Comparison of ENCODE assay signal across 27 mouse cellular contexts in genomic region chr9:45212001-45212400, GRCm38 (mm10). TPM values are rescaled to one million over a fixed set of nuclear protein-coding genes. Genes with fewer than 3 reads are reported as not detected.
DNase-seq lines count a peak whose midpoint lies in the region; ATAC-seq lines count a peak whose summit lies in the region.
"Had no signal": no experiment of that assay in that cellular context is flagged by ENCODE, and none has a peak within 500 bp of the region (broad histone marks: within the 10 kb centered on the region; RNA-seq: fewer than 3 reads in every experiment).

No protein-coding gene starts in this region.

- H3K4me1 ChIP-seq in intestine, embryonic 16.5 days (ENCODE audit: control insufficient read depth, insufficient read depth, low read length): no peaks in the 10 kb centered on the region
- no peaks in the 10 kb centered on the region for H3K4me1 ChIP-seq in intestine, embryonic 15.5 days (replicated peaks)
- no peaks in the 10 kb centered on the region for H3K4me1 ChIP-seq in kidney, embryonic 14.5 days (ENCODE audit: control insufficient read depth, insufficient read depth, low read length)
- no peaks in the 10 kb centered on the region for H3K4me1 ChIP-seq in heart, embryonic 11.5 days (ENCODE audit: control insufficient read depth, insufficient read depth, low read length)
- H3K4me1 ChIP-seq: embryonic facial prominence, embryonic 12.5 days; forebrain, embryonic 15.5 days; heart, embryonic 13.5 days had no signal

- peak; percentile 33; the same call in 1 of the 2 replicates for ATAC-seq in intestine, embryonic 16.5 days
- ATAC-seq in intestine, embryonic 15.5 days: no peak
- ATAC-seq in kidney, embryonic 14.5 days (ENCODE audit: low FRiP score, low TSS enrichment): no peak
- ATAC-seq in heart, embryonic 11.5 days (replicated peaks; ENCODE audit: insufficient number of reproducible peaks, low FRiP score, low TSS enrichment): no peak
- ATAC-seq: forebrain, embryonic 15.5 days; Patski had no signal

- DNase-seq in kidney, adult 9 months: peak; percentile 41
- DNase-seq in kidney, postnatal 36 days: peak; percentile 17 to 33
- DNase-seq in kidney, postnatal 10 days: no peak
- DNase-seq: adrenal gland, postnatal 10 days; adrenal gland, postnatal 36 days; B cell, adult 2 months; cerebellum, adult 18-20 months; cerebellum, adult 9-10 months; cerebellum, postnatal 14 days; gastrocnemius, postnatal 25 days; heart, adult 18-20 months; heart, postnatal 14 days; heart, postnatal 4 days had no signal

- H3K9me3 ChIP-seq in intestine, embryonic 16.5 days (ENCODE audit: control insufficient read depth, low read length): no peaks in the 10 kb centered on the region
- H3K9me3 ChIP-seq in intestine, embryonic 15.5 days: no peaks in the 10 kb centered on the region
- no peaks in the 10 kb centered on the region for H3K9me3 ChIP-seq in kidney, embryonic 14.5 days (ENCODE audit: control insufficient read depth, low read length)
- H3K9me3 ChIP-seq in heart, embryonic 11.5 days (replicated peaks; ENCODE audit: control insufficient read depth, low read length): no peaks in the 10 kb centered on the region
- H3K9me3 ChIP-seq: embryonic facial prominence, embryonic 12.5 days; forebrain, embryonic 12.5 days; forebrain, embryonic 15.5 days; G1E; heart, embryonic 13.5 days had no signal

- H3K9ac ChIP-seq in intestine, embryonic 16.5 days (ENCODE audit: low read depth, low read length): no peak overlapping the region
- no peak overlapping the region for H3K9ac ChIP-seq in intestine, embryonic 15.5 days
- no peak overlapping the region for H3K9ac ChIP-seq in kidney, embryonic 14.5 days (ENCODE audit: low read depth, low read length)
- no peak overlapping the region for H3K9ac ChIP-seq in heart, embryonic 11.5 days (ENCODE audit: low read depth, low read length)
- H3K9ac ChIP-seq: embryonic facial prominence, embryonic 12.5 days; forebrain, embryonic 12.5 days; forebrain, embryonic 15.5 days; heart, embryonic 13.5 days; hindbrain, embryonic 14.5 days had no signal

- no peak overlapping the region for H3K27ac ChIP-seq in intestine, embryonic 16.5 days (ENCODE audit: low read length)
- H3K27ac ChIP-seq in intestine, embryonic 15.5 days: no peak overlapping the region
- H3K27ac ChIP-seq in kidney, embryonic 14.5 days (ENCODE audit: low read depth, low read length): no peak overlapping the region
- H3K27ac ChIP-seq in heart, embryonic 11.5 days (ENCODE audit: low read depth, low read length): no peak overlapping the region
- H3K27ac ChIP-seq: embryonic facial prominence, embryonic 12.5 days; forebrain, embryonic 12.5 days; forebrain, embryonic 15.5 days; heart, embryonic 13.5 days; hindbrain, embryonic 14.5 days had no signal

- WGBS in intestine, embryonic 16.5 days: 64% methylated on average over 6 of the region's 6 CpGs
- WGBS in intestine, embryonic 15.5 days: 68% methylated on average over 6 of the region's 6 CpGs
- WGBS in kidney, embryonic 14.5 days: 36% methylated on average over 6 of the region's 6 CpGs
- WGBS in heart, embryonic 11.5 days (ENCODE audit: insufficient replicate concordance): 78% methylated on average over 6 of the region's 6 CpGs

- no peaks in the 10 kb centered on the region; the same call in 1 of the 2 replicates for H3K27me3 ChIP-seq in intestine, embryonic 16.5 days (replicated peaks; ENCODE audit: control insufficient read depth, insufficient read depth, low read length)
- H3K27me3 ChIP-seq in intestine, embryonic 15.5 days (replicated peaks): no peaks in the 10 kb centered on the region
- no peaks in the 10 kb centered on the region for H3K27me3 ChIP-seq in kidney, embryonic 14.5 days (ENCODE audit: control insufficient read depth, insufficient read depth, low read length)
- H3K27me3 ChIP-seq in heart, embryonic 11.5 days (ENCODE audit: control insufficient read depth, insufficient read depth, low read length): no peaks in the 10 kb centered on the region
- H3K27me3 ChIP-seq: CH12.LX; embryonic facial prominence, embryonic 12.5 days; forebrain, embryonic 15.5 days had no signal

- no peaks in the 10 kb centered on the region for H3K36me3 ChIP-seq in intestine, embryonic 16.5 days (ENCODE audit: control insufficient read depth, insufficient read depth, low read length)
- no peaks in the 10 kb centered on the region for H3K36me3 ChIP-seq in intestine, embryonic 15.5 days
- no peaks in the 10 kb centered on the region for H3K36me3 ChIP-seq in kidney, embryonic 14.5 days (ENCODE audit: control insufficient read depth, insufficient read depth, low read length)
- H3K36me3 ChIP-seq in heart, embryonic 11.5 days (ENCODE audit: control insufficient read depth, insufficient read depth, low read length): no peaks in the 10 kb centered on the region
- H3K36me3 ChIP-seq: embryonic facial prominence, embryonic 12.5 days; forebrain, embryonic 12.5 days; forebrain, embryonic 15.5 days; G1E; heart, embryonic 13.5 days had no signal

- H3K4me2 ChIP-seq in intestine, embryonic 16.5 days (ENCODE audit: low read depth, low read length): no peak overlapping the region
- H3K4me2 ChIP-seq in intestine, embryonic 15.5 days (replicated peaks): no peak overlapping the region
- H3K4me2 ChIP-seq in kidney, embryonic 14.5 days (replicated peaks; ENCODE audit: low read depth, low read length): no peak overlapping the region
- no peak overlapping the region for H3K4me2 ChIP-seq in heart, embryonic 11.5 days
- H3K4me2 ChIP-seq: embryonic facial prominence, embryonic 12.5 days; forebrain, embryonic 12.5 days; forebrain, embryonic 15.5 days; heart, embryonic 13.5 days; hindbrain, embryonic 14.5 days had no signal

- no peak overlapping the region for H3K4me3 ChIP-seq in intestine, embryonic 16.5 days (ENCODE audit: low read length)
- H3K4me3 ChIP-seq in intestine, embryonic 15.5 days (replicated peaks): no peak overlapping the region
- H3K4me3 ChIP-seq in kidney, embryonic 14.5 days (ENCODE audit: low read length): no peak overlapping the region
- H3K4me3 ChIP-seq in heart, embryonic 11.5 days (ENCODE audit: low read depth, low read length): no peak overlapping the region
- H3K4me3 ChIP-seq: embryonic facial prominence, embryonic 12.5 days; erythroblast, embryonic 14.5 days; forebrain, embryonic 12.5 days; forebrain, embryonic 15.5 days; heart, embryonic 13.5 days had no signal

RNA-seq across cellular contexts. Expression of gene Tmprss4, which starts 8.1 kb away (rescaled TPM):
- 45.2 and 46.2 TPM in 2 replicates for polyA plus RNA-seq in intestine, embryonic 16.5 days (2015; fragmentation: Nextera tagmentation; extraction: Ambion mirVana)
- 29.1 and 33.6 TPM in 2 replicates for polyA plus RNA-seq in intestine, embryonic 15.5 days (2015; fragmentation: Nextera tagmentation; extraction: Ambion mirVana)
- polyA plus RNA-seq in kidney, embryonic 14.5 days (2014; fragmentation: Nextera tagmentation; extraction: Ambion mirVana): 0.26 and 1.1 TPM in 2 replicates
- polyA plus RNA-seq in heart, embryonic 11.5 days (2014; fragmentation: Nextera tagmentation; extraction: Ambion mirVana): 0.07 TPM in 1 of 2 replicates, not detected in the other
- polyA plus RNA-seq: erythroblast, embryonic 14.5 days; forebrain, embryonic 15.5 days; G1E; hindbrain, embryonic 11.5 days; hindbrain, embryonic 14.5 days; Patski had no signal

RNA-seq across cellular contexts. Expression of gene BC049352, which starts 30.2 kb away (rescaled TPM):
- polyA plus RNA-seq in intestine, embryonic 16.5 days (2015; fragmentation: Nextera tagmentation; extraction: Ambion mirVana): 0.15 and 0.36 TPM in 2 replicates
- polyA plus RNA-seq in intestine, embryonic 15.5 days (2015; fragmentation: Nextera tagmentation; extraction: Ambion mirVana): 0.43 TPM in 1 of 2 replicates, not detected in the other
- not detected in 2 replicates for polyA plus RNA-seq in kidney, embryonic 14.5 days (2014; fragmentation: Nextera tagmentation; extraction: Ambion mirVana)
- not detected in 2 replicates for polyA plus RNA-seq in heart, embryonic 11.5 days (2014; fragmentation: Nextera tagmentation; extraction: Ambion mirVana)
- polyA plus RNA-seq: erythroblast, embryonic 14.5 days; forebrain, embryonic 15.5 days; G1E; heart, embryonic 13.5 days; hindbrain, embryonic 11.5 days; hindbrain, embryonic 14.5 days; Patski had no signal

RNA-seq across cellular contexts. Expression of gene Il10ra, which starts 56.9 kb away (rescaled TPM):
- polyA plus RNA-seq in intestine, embryonic 16.5 days (2015; fragmentation: Nextera tagmentation; extraction: Ambion mirVana): 1.1 and 1.2 TPM in 2 replicates
- 1.4 TPM in 2 replicates for polyA plus RNA-seq in intestine, embryonic 15.5 days (2015; fragmentation: Nextera tagmentation; extraction: Ambion mirVana)
- 0.31 and 0.97 TPM in 2 replicates for polyA plus RNA-seq in kidney, embryonic 14.5 days (2014; fragmentation: Nextera tagmentation; extraction: Ambion mirVana)
- 0.37 and 0.69 TPM in 2 replicates for polyA plus RNA-seq in heart, embryonic 11.5 days (2014; fragmentation: Nextera tagmentation; extraction: Ambion mirVana)
- polyA plus RNA-seq: Patski had no signal

Comparison
In these comparisons a context has a peak if more than half of its experiments do, and no peak if none do; other contexts are left out.
1. RNA of gene Tmprss4, which starts 8.1 kb away (polyA plus RNA-seq): 45.2 to 46.2 TPM in intestine, embryonic 16.5 days and 29.1 to 33.6 TPM in intestine, embryonic 15.5 days; 0.26 to 1.1 TPM in kidney, embryonic 14.5 days and 0.07 TPM in heart, embryonic 11.5 days; every median in the first group is over 10 times any median in the second.